Mouse (Mus musculus): Measurements from ENCODE around the gene Cacng6. TPM values are rescaled to one million over a fixed set of nuclear protein-coding genes. Genes with fewer than 3 reads are reported as not detected.

Gene Cacng6
- polyA plus RNA-seq, 1 experiment from 2014 or later: 0.21 TPM

DNA sequence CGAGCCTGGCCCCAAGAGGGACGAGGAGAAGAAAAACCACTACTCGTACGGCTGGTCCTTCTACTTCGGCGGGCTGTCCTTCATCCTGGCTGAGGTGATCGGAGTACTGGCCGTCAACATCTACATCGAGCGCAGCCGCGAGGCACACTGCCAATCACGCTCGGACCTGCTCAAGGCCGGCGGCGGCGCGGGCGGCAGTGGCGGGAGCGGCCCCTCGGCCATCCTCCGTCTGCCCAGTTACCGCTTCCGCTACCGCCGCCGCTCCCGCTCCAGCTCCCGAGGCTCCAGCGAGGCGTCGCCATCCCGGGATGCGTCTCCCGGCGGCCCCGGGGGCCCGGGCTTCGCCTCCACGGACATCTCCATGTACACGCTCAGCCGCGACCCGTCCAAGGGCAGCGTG lies 9.1 kb upstream of the Cacng6 start:
- peaks cover 8% of the 10 kb centered on the region for H3K4me1 ChIP-seq (ENCODE audit: control insufficient read depth, insufficient read depth, low read length)
- ATAC-seq: peak; percentile 45
- WGBS: under 1% methylated on average over 46 of the region's 47 CpGs
- H3K27me3 ChIP-seq (replicated peaks; ENCODE audit: control insufficient read depth, insufficient read depth, low read length): peaks cover 69% of the 10 kb centered on the region
- H3K27ac ChIP-seq (ENCODE audit: low read length): no peak overlapping the region
- H3K9ac ChIP-seq (ENCODE audit: low read depth, low read length): peak overlapping the region; percentile 56
- H3K4me3 ChIP-seq (ENCODE audit: low read length): peak overlapping the region; percentile 63
- H3K36me3 ChIP-seq (ENCODE audit: control insufficient read depth, insufficient read depth, low read length): no peaks in the 10 kb centered on the region
- H3K4me2 ChIP-seq (ENCODE audit: low read depth, low read length): peak overlapping the region; percentile 100
- H3K9me3 ChIP-seq (ENCODE audit: control insufficient read depth, low read length): no peaks in the 10 kb centered on the region

GRCm38 (mm10) chr7:3415378-3415777 lies 8.6 kb upstream of the Cacng6 start:
- Histone ChIP-seq H3K27ac (ENCODE audit: low read length) (no peak overlapping the region), H3K9ac (ENCODE audit: low read depth, low read length) (peak overlapping the region; percentile 56), H3K4me2 (ENCODE audit: low read depth, low read length) (peak overlapping the region; percentile 100), H3K4me3 (ENCODE audit: low read length) (peak overlapping the region; percentile 63), H3K27me3 (replicated peaks; ENCODE audit: control insufficient read depth, insufficient read depth, low read length) (peaks cover 67% of the 10 kb centered on the region), H3K36me3 (ENCODE audit: control insufficient read depth, insufficient read depth, low read length) (no peaks in the 10 kb centered on the region), H3K9me3 (ENCODE audit: control insufficient read depth, low read length) (no peaks in the 10 kb centered on the region), H3K4me1 (ENCODE audit: control insufficient read depth, insufficient read depth, low read length) (peaks cover 8% of the 10 kb centered on the region)
- peak; percentile 54 for ATAC-seq
- WGBS: under 1% methylated on average over 59 of the region's 60 CpGs

DNA sequence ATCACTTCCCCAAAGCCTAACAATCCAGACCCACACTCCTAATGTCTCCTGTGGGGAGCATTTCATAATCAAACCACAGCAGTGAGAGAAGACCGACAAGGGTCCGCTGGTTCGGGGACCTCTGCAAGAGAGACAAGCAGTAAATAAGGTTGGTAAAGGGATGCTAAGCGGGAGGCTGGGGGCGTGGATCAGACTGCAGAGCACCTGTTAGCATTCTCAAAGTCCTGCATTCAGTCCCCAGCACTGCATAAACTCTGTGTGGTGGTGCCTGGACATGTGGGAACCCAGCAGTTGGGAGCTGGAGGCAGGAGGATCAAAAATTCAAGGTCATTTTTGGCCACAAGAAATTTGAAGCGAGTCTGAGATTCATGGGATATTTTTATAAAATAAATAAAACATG lies 4.1 kb upstream of the Cacng6 start:
- WGBS: 35% methylated on average over 6 of the region's 6 CpGs
- Histone ChIP-seq H3K4me1 (ENCODE audit: control insufficient read depth, insufficient read depth, low read length) (0 out of 2 replicates have a peak, but pooled peaks cover 3% of the 10 kb centered on the region), H3K27me3 (replicated peaks; ENCODE audit: control insufficient read depth, insufficient read depth, low read length) (peaks cover 52% of the 10 kb centered on the region), H3K27ac (ENCODE audit: low read length) (no peak overlapping the region), H3K36me3 (ENCODE audit: control insufficient read depth, insufficient read depth, low read length) (no peaks in the 10 kb centered on the region), H3K4me2 (ENCODE audit: low read depth, low read length) (no peak overlapping the region), H3K4me3 (ENCODE audit: low read length) (no peak overlapping the region), H3K9me3 (ENCODE audit: control insufficient read depth, low read length) (no peaks in the 10 kb centered on the region), H3K9ac (ENCODE audit: low read depth, low read length) (no peak overlapping the region)
- ATAC-seq: no peak

DNA sequence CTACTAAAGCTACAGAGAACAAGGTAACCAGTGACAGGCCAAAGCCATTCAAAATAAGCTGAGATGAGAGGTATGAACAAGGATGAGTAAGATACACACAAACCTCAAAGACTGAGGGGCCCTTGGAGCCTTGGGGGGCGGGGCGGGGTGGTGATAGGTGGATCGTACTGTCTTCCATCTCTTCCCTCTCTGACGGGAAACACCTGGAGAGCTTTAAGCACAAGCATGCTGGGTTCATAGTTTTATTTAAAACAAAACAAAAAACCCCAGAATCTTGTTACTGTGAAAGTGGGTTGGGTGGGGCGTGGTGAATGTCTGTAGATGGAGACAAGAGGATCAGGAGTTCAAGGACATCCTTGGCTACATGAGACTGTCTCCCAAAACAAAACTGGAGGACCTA lies 3.5 kb upstream of the Cacng6 start:
- H3K36me3 ChIP-seq (ENCODE audit: control insufficient read depth, insufficient read depth, low read length): no peaks in the 10 kb centered on the region
- no peak for ATAC-seq
- no peak overlapping the region for H3K4me2 ChIP-seq (ENCODE audit: low read depth, low read length)
- H3K9ac ChIP-seq (ENCODE audit: low read depth, low read length): no peak overlapping the region
- H3K27me3 ChIP-seq (replicated peaks; ENCODE audit: control insufficient read depth, insufficient read depth, low read length): peaks cover 48% of the 10 kb centered on the region
- H3K27ac ChIP-seq (ENCODE audit: low read length): no peak overlapping the region
- H3K4me1 ChIP-seq (ENCODE audit: control insufficient read depth, insufficient read depth, low read length): 0 out of 2 replicates have a peak, but pooled peaks cover 3% of the 10 kb centered on the region
- H3K4me3 ChIP-seq (ENCODE audit: low read length): no peak overlapping the region
- no peaks in the 10 kb centered on the region for H3K9me3 ChIP-seq (ENCODE audit: control insufficient read depth, low read length)
- WGBS: 45% methylated on average over 5 of the region's 5 CpGs

DNA sequence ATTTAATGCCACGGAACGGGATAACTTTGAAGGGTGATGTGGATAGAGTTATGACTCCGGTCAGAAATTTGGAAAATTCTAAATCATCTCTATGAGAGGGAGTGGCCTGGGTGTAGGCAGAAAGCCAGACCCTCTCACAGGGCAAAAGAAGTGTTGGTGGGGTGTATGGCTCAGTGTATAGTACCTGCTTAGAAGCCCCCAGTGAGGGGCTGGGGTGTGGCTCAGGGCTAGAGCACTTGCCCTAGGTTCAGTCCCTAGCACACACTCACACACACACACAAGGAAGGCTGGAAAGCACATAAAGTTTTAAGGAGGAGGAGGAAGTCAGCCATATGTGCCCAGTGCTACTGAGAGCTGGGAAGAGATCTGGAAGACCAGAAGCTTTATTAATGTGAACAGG lies 2.7 kb upstream of the Cacng6 start:
- ATAC-seq: no peak
- H3K27me3 ChIP-seq (replicated peaks; ENCODE audit: control insufficient read depth, insufficient read depth, low read length): peaks cover 40% of the 10 kb centered on the region
- H3K4me3 ChIP-seq (ENCODE audit: low read length): no peak overlapping the region
- H3K9ac ChIP-seq (ENCODE audit: low read depth, low read length): no peak overlapping the region
- 84% methylated on average over 3 of the region's 3 CpGs for WGBS
- no peaks in the 10 kb centered on the region for H3K9me3 ChIP-seq (ENCODE audit: control insufficient read depth, low read length)
- 0 out of 2 replicates have a peak, but pooled peaks cover 3% of the 10 kb centered on the region for H3K4me1 ChIP-seq (ENCODE audit: control insufficient read depth, insufficient read depth, low read length)
- H3K27ac ChIP-seq (ENCODE audit: low read length): no peak overlapping the region
- H3K36me3 ChIP-seq (ENCODE audit: control insufficient read depth, insufficient read depth, low read length): no peaks in the 10 kb centered on the region
- H3K4me2 ChIP-seq (ENCODE audit: low read depth, low read length): no peak overlapping the region

- Histone ChIP-seq H3K4me1 (ENCODE audit: control insufficient read depth, insufficient read depth, low read length) (0 out of 2 replicates have a peak, but pooled peaks cover 3% of the 10 kb centered on the region), H3K4me3 (ENCODE audit: low read length) (no peak overlapping the region), H3K9ac (ENCODE audit: low read depth, low read length) (no peak overlapping the region), H3K9me3 (ENCODE audit: control insufficient read depth, low read length) (no peaks in the 10 kb centered on the region), H3K4me2 (ENCODE audit: low read depth, low read length) (no peak overlapping the region), H3K36me3 (ENCODE audit: control insufficient read depth, insufficient read depth, low read length) (no peaks in the 10 kb centered on the region), H3K27me3 (replicated peaks; ENCODE audit: control insufficient read depth, insufficient read depth, low read length) (peaks cover 33% of the 10 kb centered on the region), H3K27ac (ENCODE audit: low read length) (no peak overlapping the region)
- no peak for ATAC-seq
- 48% methylated on average over 7 of the region's 7 CpGs for WGBS
These were observed 1.9 kb upstream of the Cacng6 start for GRCm38 (mm10) chr7:3422051-3422450.

DNA sequence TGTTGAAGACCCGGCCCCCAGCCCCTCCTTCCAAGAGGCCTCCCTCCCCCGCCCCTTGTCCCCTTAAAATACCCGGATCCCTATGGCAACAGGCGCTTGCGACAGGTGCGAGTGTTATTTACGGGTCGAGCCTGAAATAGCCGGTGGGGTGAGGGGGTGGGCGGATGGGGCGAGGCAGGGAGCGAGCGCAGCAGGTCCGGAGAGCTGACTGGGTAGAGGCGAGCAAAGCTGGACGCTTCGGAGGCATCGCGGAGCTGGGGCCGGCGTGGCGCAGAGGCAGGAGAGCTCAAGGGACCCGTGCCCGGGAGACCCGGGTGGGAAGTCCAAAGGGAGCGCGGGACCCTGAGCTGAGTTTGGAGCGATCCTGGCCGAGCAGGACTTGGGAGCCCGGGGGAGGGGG lies 565 bp upstream of the Cacng6 start:
- Histone ChIP-seq H3K27me3 (replicated peaks; ENCODE audit: control insufficient read depth, insufficient read depth, low read length) (peaks cover 26% of the 10 kb centered on the region), H3K9ac (ENCODE audit: low read depth, low read length) (no peak overlapping the region), H3K9me3 (ENCODE audit: control insufficient read depth, low read length) (no peaks in the 10 kb centered on the region), H3K4me1 (ENCODE audit: control insufficient read depth, insufficient read depth, low read length) (0 out of 2 replicates have a peak, but pooled peaks cover 3% of the 10 kb centered on the region), H3K27ac (ENCODE audit: low read length) (no peak overlapping the region), H3K4me2 (ENCODE audit: low read depth, low read length) (0 out of 2 replicates have a peak overlapping the region, but pooled peaks have one; percentile 18), H3K36me3 (ENCODE audit: control insufficient read depth, insufficient read depth, low read length) (no peaks in the 10 kb centered on the region), H3K4me3 (ENCODE audit: low read length) (no peak overlapping the region)
- no peak for ATAC-seq
- WGBS: 2% methylated on average over 30 of the region's 30 CpGs

DNA sequence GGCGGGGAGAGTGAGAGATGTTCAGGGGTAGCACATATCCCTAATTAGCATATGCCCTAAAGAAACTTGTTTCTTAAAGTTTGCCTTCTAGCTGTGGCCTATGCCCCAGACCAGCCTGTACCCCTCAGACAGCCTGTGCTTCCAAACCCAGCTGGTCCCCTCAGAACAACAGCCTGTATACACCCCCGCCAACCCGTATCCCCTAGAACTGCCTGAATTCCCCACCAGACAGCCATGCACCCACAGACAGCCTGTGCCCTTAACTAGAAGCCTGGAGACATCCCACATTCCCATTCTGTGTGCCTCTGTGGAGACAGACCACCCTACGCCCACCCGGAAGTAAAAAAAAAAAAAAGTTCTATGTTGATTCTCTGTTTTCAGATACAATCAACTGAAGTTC lies 1.1 kb downstream of the Cacng6 start:
- WGBS: 88% methylated on average over 5 of the region's 5 CpGs
- 0 out of 2 replicates have a peak, but pooled peaks cover 3% of the 10 kb centered on the region for H3K4me1 ChIP-seq (ENCODE audit: control insufficient read depth, insufficient read depth, low read length)
- H3K36me3 ChIP-seq (ENCODE audit: control insufficient read depth, insufficient read depth, low read length): no peaks in the 10 kb centered on the region
- no peak overlapping the region for H3K9ac ChIP-seq (ENCODE audit: low read depth, low read length)
- H3K9me3 ChIP-seq (ENCODE audit: control insufficient read depth, low read length): no peaks in the 10 kb centered on the region
- no peak overlapping the region for H3K4me3 ChIP-seq (ENCODE audit: low read length)
- no peak overlapping the region for H3K27ac ChIP-seq (ENCODE audit: low read length)
- H3K4me2 ChIP-seq (ENCODE audit: low read depth, low read length): no peak overlapping the region
- peaks cover 26% of the 10 kb centered on the region for H3K27me3 ChIP-seq (replicated peaks; ENCODE audit: control insufficient read depth, insufficient read depth, low read length)
- ATAC-seq: no peak

DNA sequence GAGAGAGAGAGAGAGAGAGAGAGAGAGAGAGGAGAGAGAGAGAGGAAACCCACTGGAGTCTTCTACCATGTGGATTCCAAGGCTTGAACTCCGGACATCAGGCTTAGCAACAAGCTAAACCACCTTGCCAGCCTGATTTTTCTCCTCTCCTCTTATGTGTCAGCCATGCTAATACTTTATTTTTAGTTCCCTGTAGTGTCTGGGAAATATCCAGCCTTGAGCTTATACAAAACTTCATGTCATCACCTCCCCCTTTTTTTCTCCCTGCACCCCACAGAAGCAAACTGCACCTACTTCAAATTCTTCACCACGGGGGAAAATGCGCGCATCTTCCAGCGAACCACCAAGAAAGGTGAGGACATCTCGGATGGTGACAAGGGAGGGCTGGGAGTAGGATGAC lies 6.2 kb downstream of the Cacng6 start:
- Histone ChIP-seq H3K4me3 (ENCODE audit: low read length) (no peak overlapping the region), H3K4me2 (ENCODE audit: low read depth, low read length) (no peak overlapping the region), H3K27me3 (replicated peaks; ENCODE audit: control insufficient read depth, insufficient read depth, low read length) (no peaks in the 10 kb centered on the region; the same call in 1 of the 2 replicates), H3K27ac (ENCODE audit: low read length) (no peak overlapping the region), H3K4me1 (ENCODE audit: control insufficient read depth, insufficient read depth, low read length) (no peaks in the 10 kb centered on the region), H3K9ac (ENCODE audit: low read depth, low read length) (no peak overlapping the region), H3K9me3 (ENCODE audit: control insufficient read depth, low read length) (no peaks in the 10 kb centered on the region), H3K36me3 (ENCODE audit: control insufficient read depth, insufficient read depth, low read length) (no peaks in the 10 kb centered on the region)
- 65% methylated on average over 6 of the region's 6 CpGs for WGBS
- ATAC-seq: no peak

GRCm38 (mm10) chr7:3432066-3432465 lies 8.1 kb downstream of the Cacng6 start:
- Histone ChIP-seq H3K27ac (ENCODE audit: low read length) (no peak overlapping the region), H3K4me1 (ENCODE audit: control insufficient read depth, insufficient read depth, low read length) (no peaks in the 10 kb centered on the region), H3K36me3 (ENCODE audit: control insufficient read depth, insufficient read depth, low read length) (no peaks in the 10 kb centered on the region), H3K27me3 (replicated peaks; ENCODE audit: control insufficient read depth, insufficient read depth, low read length) (no peaks in the 10 kb centered on the region; the same call in 1 of the 2 replicates), H3K9me3 (ENCODE audit: control insufficient read depth, low read length) (no peaks in the 10 kb centered on the region), H3K9ac (ENCODE audit: low read depth, low read length) (no peak overlapping the region), H3K4me2 (ENCODE audit: low read depth, low read length) (no peak overlapping the region), H3K4me3 (ENCODE audit: low read length) (no peak overlapping the region)
- ATAC-seq: no peak
- 85% methylated on average over 1 of the region's 1 CpGs for WGBS

Measured in intestine, embryonic 16.5 days (tissue).